Comparison of ENCODE assay signal across 12 mouse cellular contexts in the genomic region with DNA sequence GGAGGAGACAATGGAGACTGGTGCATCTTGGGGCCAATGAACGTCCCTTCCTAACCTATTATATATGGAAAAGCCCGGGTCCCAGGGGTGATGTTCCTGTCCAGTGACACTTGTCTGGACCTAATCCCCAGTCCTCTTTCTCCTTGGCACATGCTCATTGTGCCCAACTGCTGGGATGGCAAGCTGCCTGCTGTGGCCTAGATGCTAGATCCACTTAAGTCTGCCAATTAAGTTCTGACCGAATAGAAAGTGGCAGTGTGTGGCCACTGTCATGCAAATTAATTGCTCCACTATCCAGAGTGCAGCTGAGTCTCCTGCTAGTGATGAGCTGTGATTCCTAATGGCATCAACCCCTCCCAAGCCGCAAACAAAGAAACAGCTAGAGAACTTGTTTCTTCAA.
DNase-seq lines count a peak whose midpoint lies in the region; ATAC-seq and TF ChIP-seq lines count a peak whose summit lies in the region.
"Had no signal": no experiment of that assay in that cellular context is flagged by ENCODE, and none has a peak within 500 bp of the region (broad histone marks: within the 10 kb centered on the region; RNA-seq: fewer than 3 reads in every experiment).

No protein-coding gene starts in this region.

- H3K36me3 ChIP-seq in hindbrain, embryonic 12.5 days, result no peaks in the 10 kb centered on the region
- H3K36me3 ChIP-seq in neural tube, embryonic 14.5 days (ENCODE audit: control insufficient read depth, insufficient read depth, low read length), result no peaks in the 10 kb centered on the region
- no peaks in the 10 kb centered on the region for H3K36me3 ChIP-seq in liver, postnatal 0 days (replicated peaks; ENCODE audit: insufficient read depth, low read length)
- H3K36me3 ChIP-seq: embryonic facial prominence, embryonic 15.5 days had no signal

- no peak for TF ChIP-seq EP300 in liver, postnatal 0 days (IDR thresholded peaks at IDR 0.05; ENCODE audit: low read depth)

- DNase-seq in cerebellum, adult 11 months, result no peak
- peak; percentile 2 for DNase-seq in cerebellum, adult 8-10 months
- DNase-seq in liver, postnatal 0 days, result no peak
- no peak for DNase-seq in ovary, postnatal 36 days (ENCODE audit: low spot score)
- DNase-seq in gastrocnemius, postnatal 4 days (ENCODE audit: low spot score in 2 of 2), result no peak
- DNase-seq: gastrocnemius, postnatal 10 days; kidney, adult 9 months had no signal

- no peak for TF ChIP-seq CTCF in liver, postnatal 0 days (IDR thresholded peaks at IDR 0.05; ENCODE audit: low read depth)

- no peak overlapping the region for H3K27ac ChIP-seq in hindbrain, embryonic 12.5 days
- no peak overlapping the region for H3K27ac ChIP-seq in neural tube, embryonic 14.5 days (ENCODE audit: low read depth, low read length)
- H3K27ac ChIP-seq in liver, postnatal 0 days (ENCODE audit: low read depth), result no peak overlapping the region
- H3K27ac ChIP-seq: embryonic facial prominence, embryonic 15.5 days had no signal

- no peaks in the 10 kb centered on the region for H3K9me3 ChIP-seq in hindbrain, embryonic 12.5 days (replicated peaks)
- H3K9me3 ChIP-seq in neural tube, embryonic 14.5 days (ENCODE audit: control insufficient read depth, low read length), result no peaks in the 10 kb centered on the region
- no peaks in the 10 kb centered on the region for H3K9me3 ChIP-seq in liver, postnatal 0 days (ENCODE audit: low read length)
- H3K9me3 ChIP-seq: embryonic facial prominence, embryonic 15.5 days had no signal

- no peak overlapping the region for H3K9ac ChIP-seq in hindbrain, embryonic 12.5 days
- no peak overlapping the region for H3K9ac ChIP-seq in neural tube, embryonic 14.5 days (replicated peaks; ENCODE audit: low read depth, low read length)
- no peak overlapping the region for H3K9ac ChIP-seq in liver, postnatal 0 days (replicated peaks)
- H3K9ac ChIP-seq: embryonic facial prominence, embryonic 15.5 days had no signal

- 50% methylated on average over 4 of the region's 4 CpGs for WGBS in hindbrain, embryonic 12.5 days
- 38% methylated on average over 4 of the region's 4 CpGs for WGBS in neural tube, embryonic 14.5 days
- WGBS in liver, postnatal 0 days (ENCODE audit: insufficient replicate concordance), result 65% methylated on average over 4 of the region's 4 CpGs

- H3K4me2 ChIP-seq in hindbrain, embryonic 12.5 days (replicated peaks), result no peak overlapping the region
- no peak overlapping the region for H3K4me2 ChIP-seq in neural tube, embryonic 14.5 days (ENCODE audit: low read depth, low read length)
- no peak overlapping the region for H3K4me2 ChIP-seq in liver, postnatal 0 days (ENCODE audit: low read depth, low read length)
- H3K4me2 ChIP-seq: embryonic facial prominence, embryonic 15.5 days had no signal

- H3K27me3 ChIP-seq in hindbrain, embryonic 12.5 days, result no peaks in the 10 kb centered on the region
- no peaks in the 10 kb centered on the region for H3K27me3 ChIP-seq in neural tube, embryonic 14.5 days (ENCODE audit: control insufficient read depth, insufficient read depth, low read length)
- no peaks in the 10 kb centered on the region for H3K27me3 ChIP-seq in liver, postnatal 0 days (ENCODE audit: insufficient read depth, low read length)
- H3K27me3 ChIP-seq: embryonic facial prominence, embryonic 15.5 days had no signal

- peak; percentile 58; the same call in 1 of the 2 replicates for ATAC-seq in cerebellum, adult (ENCODE audit: insufficient number of reproducible peaks, low FRiP score, low TSS enrichment)
- peak; percentile 69; the same call in 1 of the 2 replicates for ATAC-seq in hindbrain, embryonic 12.5 days (ENCODE audit: low FRiP score)
- ATAC-seq in neural tube, embryonic 14.5 days (ENCODE audit: low read depth), result peak; percentile 71
- no peak for ATAC-seq in liver, postnatal 0 days
- ATAC-seq: activated CD4-positive, CD25-positive, alpha-beta regulatory T cell, adult 4 months had no signal

- H3K4me1 ChIP-seq in hindbrain, embryonic 12.5 days, result no peaks in the 10 kb centered on the region
- H3K4me1 ChIP-seq in neural tube, embryonic 14.5 days (ENCODE audit: control insufficient read depth, insufficient read depth, low read length), result no peaks in the 10 kb centered on the region
- H3K4me1 ChIP-seq in liver, postnatal 0 days (ENCODE audit: insufficient read depth), result no peaks in the 10 kb centered on the region
- H3K4me1 ChIP-seq: embryonic facial prominence, embryonic 15.5 days had no signal

- no peak overlapping the region for H3K4me3 ChIP-seq in hindbrain, embryonic 12.5 days
- no peak overlapping the region for H3K4me3 ChIP-seq in neural tube, embryonic 14.5 days (ENCODE audit: low read depth, low read length)
- no peak overlapping the region for H3K4me3 ChIP-seq in liver, postnatal 0 days (ENCODE audit: low read depth, low read length)
- H3K4me3 ChIP-seq: embryonic facial prominence, embryonic 15.5 days had no signal
